Mouse (Mus musculus): ENCODE results near the gene Lrrc4. TPM values are rescaled to one million over a fixed set of nuclear protein-coding genes. Genes with fewer than 3 reads are reported as not detected.

Lrrc4 gene
- total RNA-seq, 2 experiments from 2014 or later: 1.2 to 1.6 TPM

DNA sequence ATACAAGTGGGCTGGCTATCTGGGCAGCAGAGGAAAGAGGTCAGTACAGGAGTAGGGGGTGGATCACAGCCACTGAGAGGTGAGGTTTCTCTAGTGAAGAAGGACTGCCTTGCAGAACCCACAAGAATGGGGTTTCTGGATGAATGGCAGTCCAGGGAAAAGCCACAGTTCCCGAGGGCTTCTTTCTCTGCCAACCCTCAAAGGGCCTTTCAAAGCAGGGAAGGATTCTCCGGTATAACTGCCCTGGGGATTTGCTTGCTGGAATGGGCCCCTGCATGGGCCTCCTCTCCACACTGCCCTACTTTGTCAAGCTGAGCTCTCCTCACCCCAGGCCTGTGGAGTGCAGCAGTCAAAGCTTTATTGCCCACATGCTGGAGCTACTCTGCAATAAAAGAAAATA, 22.1 kb upstream of the Lrrc4 start:
- DNase-seq: no peak

DNA sequence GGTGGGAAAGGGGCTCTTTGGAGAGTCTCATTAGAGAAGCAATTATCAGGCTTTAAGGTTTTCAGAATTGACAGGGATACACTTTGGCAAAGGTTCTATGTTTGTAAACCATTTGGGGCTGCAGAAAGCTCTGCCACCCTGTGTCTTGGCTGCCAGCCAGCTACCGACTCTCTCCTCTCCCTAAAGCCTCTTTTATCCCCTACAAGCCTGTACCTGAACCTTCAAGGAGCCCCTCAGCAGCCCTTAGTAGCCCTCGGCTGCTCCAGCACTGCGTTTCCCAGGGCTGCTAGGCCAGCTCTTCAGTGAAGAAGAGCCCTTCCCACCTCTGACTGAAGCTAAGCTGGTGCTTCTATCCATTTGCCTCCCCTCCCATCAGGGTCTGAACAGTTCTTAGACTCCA, 21.6 kb upstream of the Lrrc4 start:
- DNase-seq: no peak

DNA sequence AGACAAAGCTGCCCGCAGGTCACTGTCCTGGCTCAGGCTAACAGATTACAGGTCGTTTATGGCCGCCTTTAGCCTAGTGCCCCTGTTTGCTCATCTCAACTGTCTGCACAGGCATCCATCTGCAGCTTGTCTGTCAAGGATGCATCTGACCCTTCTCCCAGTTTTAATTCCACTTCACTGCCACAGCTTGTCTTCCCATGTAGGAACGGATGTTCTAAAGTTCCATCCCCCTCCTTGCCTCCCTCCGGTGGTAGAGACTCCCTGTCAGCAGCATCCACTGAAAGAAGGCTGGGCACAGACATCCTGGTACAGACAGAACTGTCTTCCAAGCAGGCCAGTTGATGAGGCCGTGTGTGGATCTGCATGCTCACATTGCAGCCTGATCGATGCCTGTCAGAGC, 20.8 kb upstream of the Lrrc4 start:
- DNase-seq: no peak

- DNase-seq: no peak
Measured at GRCm38 (mm10) chr6:28850326-28850900, 18.9 kb upstream of the Lrrc4 start.

- no peak for DNase-seq
Measured at GRCm38 (mm10) chr6:28849317-28849716, 17.8 kb upstream of the Lrrc4 start.

GRCm38 (mm10) chr6:28848891-28849290, 17.3 kb upstream of the Lrrc4 start:
- DNase-seq: no peak

DNA sequence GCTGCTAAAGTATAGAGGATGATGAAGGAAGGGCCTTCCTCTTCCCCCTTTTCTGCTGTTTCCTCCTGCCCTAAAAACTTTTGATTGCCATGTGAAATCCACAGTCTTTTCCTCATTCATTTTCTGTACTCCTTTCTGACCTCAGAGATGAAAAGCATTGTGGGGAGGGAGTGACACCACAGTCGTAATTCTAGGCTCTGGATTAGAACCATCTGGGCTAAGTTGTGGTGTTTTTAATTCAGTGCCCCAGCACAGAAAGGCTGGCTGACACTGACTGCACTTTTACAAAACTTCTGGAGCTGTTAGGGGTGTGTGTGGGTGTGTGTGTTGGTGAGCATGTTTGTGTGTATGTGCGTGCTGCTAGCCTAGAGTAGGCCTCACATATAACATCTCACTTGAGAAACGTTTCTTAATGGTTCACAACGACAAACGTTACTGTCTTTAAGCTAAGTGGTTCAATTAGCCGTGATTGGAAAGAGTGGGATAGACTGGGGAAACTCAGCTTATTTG, 16.8 kb upstream of the Lrrc4 start:
- no peak for DNase-seq

- no peak for DNase-seq
Measured at GRCm38 (mm10) chr6:28847616-28848015, 16.1 kb upstream of the Lrrc4 start.

DNA sequence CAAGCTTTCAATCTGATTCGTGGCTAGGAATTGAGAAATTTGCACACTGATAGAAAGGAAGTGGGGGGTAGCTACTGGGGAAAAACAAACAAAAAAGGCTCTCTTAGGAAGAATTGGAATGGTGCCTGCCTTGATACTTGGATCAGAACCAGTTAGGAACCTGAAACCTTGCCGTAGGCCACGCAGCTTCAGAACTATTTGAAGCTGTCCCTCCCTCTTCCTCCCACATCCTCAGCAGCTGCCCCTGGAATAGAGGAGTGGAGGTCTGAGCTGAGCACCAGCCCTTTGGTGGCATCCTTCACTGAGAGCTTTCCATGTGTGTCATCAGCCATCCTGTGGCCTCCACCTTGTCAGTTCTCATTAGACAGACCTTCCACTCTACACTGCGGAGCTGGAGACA, 14.1 kb upstream of the Lrrc4 start:
- DNase-seq: no peak

DNA sequence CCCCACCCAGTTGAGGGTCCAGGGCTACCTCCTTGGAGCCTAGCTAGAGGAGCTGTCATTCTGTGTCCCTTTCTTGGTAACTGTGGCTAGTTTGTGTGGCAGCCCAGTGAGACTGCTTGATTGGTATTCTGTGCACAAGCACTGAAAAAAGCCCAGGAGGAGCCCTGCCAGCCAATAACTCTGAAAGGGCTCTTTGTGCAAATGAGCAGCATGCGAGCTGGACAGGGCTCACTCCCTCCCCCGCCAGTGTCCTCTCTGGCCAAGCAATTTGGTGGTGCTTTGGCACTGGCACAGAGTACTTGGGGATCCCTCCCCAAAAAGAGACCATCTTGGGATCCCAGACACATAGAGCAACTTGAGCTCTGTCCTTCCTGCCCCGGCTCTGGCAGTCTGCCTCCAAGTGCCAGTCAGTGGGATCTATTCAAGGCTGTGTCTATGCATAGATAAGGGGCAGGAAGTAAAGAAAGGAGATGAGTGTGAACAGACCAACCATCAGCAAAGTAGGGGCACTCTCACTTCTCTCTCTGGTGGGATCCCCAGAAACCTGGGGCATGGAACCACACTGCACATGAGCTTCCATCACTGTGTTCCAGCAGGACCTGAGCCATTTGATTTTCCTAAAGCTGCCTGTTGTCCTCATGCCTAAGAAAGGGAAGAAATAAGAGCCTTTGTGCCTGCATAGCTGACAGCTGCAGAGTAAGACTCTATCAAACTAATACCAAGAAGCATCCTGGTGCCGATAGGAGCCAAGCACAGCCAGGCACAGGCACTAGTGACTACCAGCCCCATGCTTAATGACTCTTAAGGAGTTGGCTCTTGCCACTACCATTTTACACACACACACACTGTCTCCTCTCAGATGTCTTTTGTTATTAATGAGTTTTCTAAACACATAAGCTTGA, 11.1 kb upstream of the Lrrc4 start:
- DNase-seq: no peak

- DNase-seq: no peak
Measured at GRCm38 (mm10) chr6:28841569-28841968, 10.0 kb upstream of the Lrrc4 start.

- DNase-seq: no peak
Measured at GRCm38 (mm10) chr6:28836600-28836999, 5.1 kb upstream of the Lrrc4 start.

DNA sequence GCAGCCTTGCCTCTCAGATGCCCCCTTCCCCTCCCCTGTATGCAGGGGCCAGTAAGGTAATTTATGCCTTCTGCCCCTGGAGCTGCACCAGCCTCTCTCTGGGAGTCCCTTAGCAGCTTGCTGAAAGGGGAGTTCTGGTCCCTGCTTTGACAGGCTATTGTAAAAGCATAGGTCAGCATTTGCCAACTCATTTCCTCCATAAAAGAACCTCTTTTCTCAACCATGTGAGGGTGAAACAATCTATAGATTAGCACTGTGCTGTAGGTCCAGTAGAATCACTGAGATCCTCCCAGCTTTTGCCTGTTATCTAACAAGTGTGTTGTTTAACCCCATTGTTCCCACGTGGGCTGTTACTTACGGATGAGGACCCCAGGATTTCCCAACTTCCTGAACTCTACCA, 2.5 kb upstream of the Lrrc4 start:
- DNase-seq: no peak

GRCm38 (mm10) chr6:28833380-28833822, 1.9 kb upstream of the Lrrc4 start:
- peak; percentile 47 for DNase-seq

DNA sequence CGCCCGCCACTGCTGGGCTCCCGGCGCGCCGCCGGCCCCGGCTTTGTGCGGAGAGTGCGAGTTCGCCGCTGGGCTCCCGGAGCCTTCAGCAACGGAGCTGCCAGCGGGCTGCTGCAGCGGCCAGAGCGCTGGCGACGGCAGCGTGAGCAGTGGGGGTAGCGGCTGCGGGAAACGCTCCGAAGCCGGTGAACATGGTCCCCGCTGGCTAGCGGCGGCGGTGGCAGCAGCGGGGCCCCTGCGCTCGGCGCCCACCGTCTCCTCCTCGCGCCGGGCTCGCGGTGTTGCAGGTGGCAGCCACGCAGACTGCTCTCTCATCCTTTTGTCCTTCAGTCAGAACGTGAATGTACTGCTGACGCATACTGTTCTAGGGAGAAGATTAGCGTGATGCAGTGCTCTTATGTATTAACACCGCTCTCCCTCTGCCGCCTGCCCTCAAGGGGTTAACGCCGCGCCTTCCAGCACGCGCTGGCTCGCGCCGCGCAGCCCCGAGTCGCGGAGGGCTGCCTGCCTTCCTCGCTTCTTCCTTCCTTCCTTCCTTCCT, 1.3 kb upstream of the Lrrc4 start:
- DNase-seq: peak; percentile 37

DNA sequence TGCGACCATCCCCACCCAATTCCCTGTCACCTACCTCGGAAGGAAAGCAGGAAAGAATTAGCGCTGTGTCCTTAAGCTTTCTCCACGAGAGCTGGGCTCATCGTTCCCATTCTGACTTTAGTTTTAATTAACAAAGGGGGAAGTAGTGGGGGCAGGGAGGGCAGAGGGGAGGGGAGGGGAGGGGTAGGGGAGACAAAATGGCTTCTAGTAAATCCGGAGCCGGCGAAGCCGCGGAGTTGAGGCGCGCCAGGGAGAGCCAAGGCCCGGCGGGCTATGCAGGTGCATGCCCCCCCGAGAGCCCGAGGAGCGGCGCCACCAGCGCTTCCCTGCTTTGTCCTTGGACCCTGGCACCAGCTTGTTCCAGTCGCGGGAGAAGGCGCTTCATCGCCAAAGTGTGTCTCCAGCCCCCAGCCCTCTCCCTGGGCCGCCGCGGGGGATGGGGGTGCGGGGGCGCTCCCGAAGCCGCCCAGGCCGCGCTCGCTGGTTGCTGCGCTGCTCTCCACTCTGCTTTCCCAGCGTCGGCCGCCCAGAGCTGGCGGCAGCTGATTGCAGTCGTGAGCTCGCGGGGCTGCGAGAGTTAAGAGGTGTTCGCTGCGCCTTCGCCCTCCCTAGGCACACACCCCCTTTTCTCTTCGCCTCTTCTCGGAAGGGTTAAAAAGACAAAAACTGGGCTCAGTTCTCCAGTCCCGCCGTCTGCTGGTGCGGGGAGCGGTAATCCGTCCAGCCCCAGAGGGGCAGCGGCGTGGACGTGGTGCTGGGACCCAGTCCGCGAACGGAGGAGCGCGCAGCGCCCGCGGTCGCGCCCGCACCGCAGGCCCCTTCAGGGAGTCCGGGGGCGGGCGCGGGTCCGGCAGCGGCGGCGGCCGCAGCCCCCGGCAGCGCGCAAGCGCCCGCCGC, 555 bp upstream of the Lrrc4 start:
- DNase-seq: peak; percentile 44

DNA sequence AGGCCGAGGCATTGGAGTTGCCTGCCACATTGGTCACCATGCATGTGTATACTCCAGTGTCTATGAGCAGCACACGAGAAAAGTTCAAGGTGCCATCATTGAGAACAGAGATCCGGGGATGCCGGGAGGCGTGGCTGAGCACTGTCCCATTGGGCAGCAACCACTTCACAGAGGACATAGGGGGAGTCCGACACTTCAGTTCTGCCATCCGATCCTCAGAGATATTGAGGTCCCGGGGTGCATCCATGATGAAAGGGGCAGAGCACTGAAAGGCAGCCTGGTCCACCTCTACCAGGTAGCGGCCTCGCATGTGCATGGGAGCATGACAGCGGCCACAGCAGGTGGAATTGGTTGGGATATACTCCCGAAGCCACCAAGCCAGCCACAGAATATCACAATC, 1.2 kb downstream of the Lrrc4 start:
- DNase-seq: no peak

- DNase-seq: no peak
Measured at GRCm38 (mm10) chr6:28828593-28828992, 3.0 kb downstream of the Lrrc4 start.

DNA sequence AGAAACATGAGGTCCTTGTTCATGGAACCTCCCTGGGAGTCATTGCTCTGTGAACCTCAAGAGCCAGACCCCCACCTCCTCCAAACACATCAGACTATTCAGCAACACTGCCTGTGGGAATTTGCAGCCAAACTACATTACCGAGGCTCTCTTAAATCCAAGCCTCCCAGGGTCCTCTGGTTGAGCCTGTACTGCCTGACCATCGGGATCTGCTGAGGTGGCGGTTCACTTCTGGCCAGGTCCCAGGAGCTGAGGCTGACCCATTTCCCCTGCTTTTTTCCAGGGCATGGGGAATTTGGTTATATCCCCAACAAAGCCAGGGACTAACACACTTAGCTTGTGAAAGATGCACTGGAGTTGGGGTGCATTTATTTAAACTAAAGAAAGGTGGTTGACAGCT, 4.0 kb downstream of the Lrrc4 start:
- no peak for DNase-seq

GRCm38 (mm10) chr6:28826689-28827389, 4.7 kb downstream of the Lrrc4 start:
- DNase-seq: no peak

DNA sequence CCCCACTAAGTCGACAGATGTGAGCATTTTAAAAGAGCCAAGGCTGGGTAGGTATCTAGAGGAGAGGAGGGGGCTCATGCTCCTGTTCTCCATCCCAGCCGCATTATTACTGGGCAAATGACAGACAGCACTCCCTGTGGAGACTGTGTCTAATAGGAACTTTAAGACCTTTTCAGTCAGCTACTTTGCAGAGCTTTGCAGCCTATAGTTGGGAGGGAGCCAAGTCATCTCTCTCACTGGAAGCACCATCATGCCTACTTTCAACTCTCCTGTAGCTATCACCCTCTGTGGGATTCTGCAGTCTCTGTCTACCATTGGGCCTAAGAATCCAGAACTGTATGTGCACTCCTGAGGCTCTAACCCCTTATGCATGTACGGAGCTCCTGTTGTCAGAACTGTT, 5.7 kb downstream of the Lrrc4 start:
- no peak for DNase-seq

DNA sequence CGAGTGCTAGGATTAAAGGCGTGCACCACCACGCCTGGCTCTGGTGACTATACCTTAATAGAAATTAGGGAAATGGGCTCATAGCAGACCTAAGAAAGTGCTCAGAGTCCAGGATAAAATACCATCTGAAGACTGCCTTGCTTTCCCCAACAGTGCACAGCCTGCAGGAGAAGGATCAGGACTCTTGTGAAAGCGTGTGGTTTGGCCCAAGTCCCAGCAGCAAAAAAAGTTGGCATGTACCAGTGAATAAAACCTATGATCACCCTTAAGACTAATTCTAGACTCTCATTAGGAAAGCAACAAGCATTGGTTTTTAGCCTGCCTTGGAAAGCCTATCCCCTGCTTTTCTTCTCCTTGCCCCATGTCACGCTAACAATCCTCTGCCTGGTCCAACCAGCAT, 7.7 kb downstream of the Lrrc4 start:
- DNase-seq: no peak
